Mouse (Mus musculus): Measurements from ENCODE around the gene Lrfn1. TPM values are rescaled to one million over a fixed set of nuclear protein-coding genes. Genes with fewer than 3 reads are reported as not detected.
A peak's percentile ranks its signal among the peaks of the same experiment; 100 is the strongest.
"Not testable (repeated sequence)": the region's sequence is repeated elsewhere in the genome, so short reads cannot be mapped to it uniquely, and the experiment has no call there.

Gene Lrfn1
- polyA plus RNA-seq, 1 experiment from 2014 or later, result 5.2 TPM

DNA sequence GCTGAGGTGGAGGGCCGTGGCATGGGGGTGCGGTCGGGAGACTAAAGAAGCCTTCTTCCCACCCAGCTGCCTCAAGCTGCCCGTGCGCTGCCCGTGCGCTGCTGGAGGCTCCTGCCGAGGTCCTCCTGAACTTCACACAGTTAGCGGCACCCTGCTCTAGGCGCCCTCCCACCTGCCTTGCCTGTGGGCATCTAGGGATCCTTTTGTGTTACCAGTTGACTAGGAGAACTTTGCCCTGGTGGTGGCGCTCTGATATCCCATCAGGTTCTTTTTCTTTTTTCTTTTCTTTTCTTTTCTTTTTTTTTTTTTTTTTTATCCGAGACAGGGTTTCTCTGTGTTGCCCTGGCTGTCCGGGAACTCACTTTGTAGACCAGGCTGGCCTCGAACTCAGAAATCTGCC, 39.1 kb downstream of the Lrfn1 start:
- peaks cover 32% of the 10 kb centered on the region for H3K27me3 ChIP-seq (ENCODE audit: insufficient read depth, poor library complexity, severe bottlenecking)
- H3K9me3 ChIP-seq, result no peaks in the 10 kb centered on the region
- peak overlapping the region; percentile 53; the same call in 1 of the 2 replicates for H3K27ac ChIP-seq
- 37% methylated on average over 14 of the region's 14 CpGs for WGBS
- no peak for DNase-seq (ENCODE audit: low spot score)
- peaks cover 14% of the 10 kb centered on the region for H3K4me1 ChIP-seq (replicated peaks)
- H3K4me3 ChIP-seq, result peak overlapping the region; percentile 24; the same call in 1 of the 2 replicates
- no peaks in the 10 kb centered on the region for H3K36me3 ChIP-seq

DNA sequence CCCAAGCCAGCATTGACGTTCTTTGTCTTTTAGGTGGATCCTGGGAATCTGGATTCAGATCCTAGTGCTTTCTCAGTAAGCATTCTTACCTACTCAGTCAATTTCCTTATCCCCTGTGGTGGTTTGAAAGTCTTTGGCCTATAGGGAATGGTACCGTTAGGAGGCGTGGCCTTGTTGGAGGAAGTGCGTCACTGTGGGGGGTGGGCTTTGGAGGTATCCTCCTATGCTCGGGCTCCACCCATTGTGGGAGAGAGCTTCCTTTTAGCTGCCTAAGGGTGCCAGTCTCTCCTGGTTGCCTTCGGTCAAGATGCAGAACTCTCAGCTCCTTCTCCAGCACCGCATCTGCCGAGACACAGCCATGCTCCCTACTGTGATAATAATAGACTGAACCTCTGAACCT, 40.5 kb downstream of the Lrfn1 start:
- Histone ChIP-seq H3K4me3 (no peak overlapping the region), H3K27ac (no peak overlapping the region), H3K36me3 (no peaks in the 10 kb centered on the region), H3K9me3 (no peaks in the 10 kb centered on the region), H3K4me1 (replicated peaks) (peaks cover 14% of the 10 kb centered on the region), H3K27me3 (ENCODE audit: insufficient read depth, poor library complexity, severe bottlenecking) (peaks cover 20% of the 10 kb centered on the region)
- DNase-seq (ENCODE audit: low spot score), result no peak
- 89% methylated on average over 8 of the region's 8 CpGs for WGBS

DNA sequence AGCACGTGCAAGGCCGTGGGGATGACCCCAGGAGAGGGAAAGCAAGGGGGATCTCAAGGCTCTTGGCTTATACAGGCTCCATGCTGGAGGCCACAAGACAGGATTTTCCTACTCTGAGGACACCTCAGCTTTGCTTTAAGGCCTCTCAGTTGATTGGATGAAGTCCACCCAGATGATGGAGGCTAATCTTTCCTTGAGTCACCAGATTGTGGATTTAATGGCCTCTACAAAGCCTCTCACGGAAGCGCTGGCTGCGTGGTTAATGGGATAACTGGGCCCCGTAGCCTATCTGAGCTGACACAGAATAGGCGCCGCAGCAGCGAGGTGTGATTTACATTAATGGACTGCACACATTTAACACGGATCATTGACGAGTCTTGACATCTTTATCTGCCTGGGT, 43.6 kb downstream of the Lrfn1 start:
- peaks cover 5% of the 10 kb centered on the region; the same call in 1 of the 2 replicates for H3K4me1 ChIP-seq (replicated peaks)
- no peak overlapping the region for H3K27ac ChIP-seq
- DNase-seq (ENCODE audit: low spot score), result no peak
- H3K4me3 ChIP-seq, result no peak overlapping the region
- 0 out of 2 replicates have a peak, but pooled peaks cover 2% of the 10 kb centered on the region for H3K9me3 ChIP-seq
- WGBS, result 86% methylated on average over 11 of the region's 11 CpGs
- H3K27me3 ChIP-seq (ENCODE audit: insufficient read depth, poor library complexity, severe bottlenecking), result no peaks in the 10 kb centered on the region
- H3K36me3 ChIP-seq, result no peaks in the 10 kb centered on the region

DNA sequence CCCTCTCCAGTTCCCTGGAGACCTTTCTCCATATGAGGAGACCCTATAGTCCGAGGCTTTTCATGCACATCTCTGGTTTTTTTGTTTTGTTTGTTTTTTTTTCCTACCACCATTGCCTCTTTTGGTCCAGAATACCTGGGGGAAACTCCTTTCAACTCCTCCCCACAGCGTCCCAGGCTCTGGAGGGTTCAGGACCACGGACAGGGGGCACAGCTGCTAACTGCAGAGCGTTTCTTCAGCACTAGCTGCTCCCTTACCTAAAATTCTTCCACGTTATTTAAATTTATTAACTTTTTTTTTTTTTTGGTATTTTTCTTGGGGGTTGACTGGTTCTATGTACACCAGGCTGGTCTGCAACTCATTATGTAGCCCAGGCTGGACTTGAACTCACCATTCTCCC, 53.8 kb downstream of the Lrfn1 start:
- Histone ChIP-seq H3K9me3 (peaks cover 7% of the 10 kb centered on the region; the same call in 1 of the 2 replicates), H3K36me3 (no peaks in the 10 kb centered on the region), H3K27ac (no peak overlapping the region), H3K4me3 (no peak overlapping the region), H3K27me3 (ENCODE audit: insufficient read depth, poor library complexity, severe bottlenecking) (no peaks in the 10 kb centered on the region), H3K4me1 (replicated peaks) (no peaks in the 10 kb centered on the region)
- WGBS, result 12% methylated on average over 5 of the region's 5 CpGs
- DNase-seq (ENCODE audit: low spot score), result peak; percentile 18

DNA sequence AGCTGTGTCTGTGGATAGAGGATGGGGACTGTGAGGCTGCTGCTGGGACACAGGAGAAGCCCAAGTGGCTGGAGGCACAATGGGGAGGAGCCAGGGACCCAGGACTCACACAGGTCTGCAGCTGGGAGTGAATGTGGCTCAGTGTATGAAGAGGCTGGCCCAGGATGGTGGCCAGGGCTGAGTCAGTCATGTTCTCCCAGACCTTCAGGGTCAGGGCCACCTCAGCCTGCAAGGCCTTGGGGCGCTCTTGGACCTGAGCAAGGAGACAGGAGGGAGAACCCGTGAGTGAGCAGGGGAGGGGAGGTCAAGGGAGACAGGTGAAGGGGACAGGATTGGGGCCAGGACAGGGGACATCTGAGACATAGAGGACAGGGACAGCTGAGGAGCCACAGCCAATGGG, 57.3 kb downstream of the Lrfn1 start:
- 92% methylated on average over 2 of the region's 2 CpGs for WGBS
- not testable (repeated sequence) for H3K27ac ChIP-seq

DNA sequence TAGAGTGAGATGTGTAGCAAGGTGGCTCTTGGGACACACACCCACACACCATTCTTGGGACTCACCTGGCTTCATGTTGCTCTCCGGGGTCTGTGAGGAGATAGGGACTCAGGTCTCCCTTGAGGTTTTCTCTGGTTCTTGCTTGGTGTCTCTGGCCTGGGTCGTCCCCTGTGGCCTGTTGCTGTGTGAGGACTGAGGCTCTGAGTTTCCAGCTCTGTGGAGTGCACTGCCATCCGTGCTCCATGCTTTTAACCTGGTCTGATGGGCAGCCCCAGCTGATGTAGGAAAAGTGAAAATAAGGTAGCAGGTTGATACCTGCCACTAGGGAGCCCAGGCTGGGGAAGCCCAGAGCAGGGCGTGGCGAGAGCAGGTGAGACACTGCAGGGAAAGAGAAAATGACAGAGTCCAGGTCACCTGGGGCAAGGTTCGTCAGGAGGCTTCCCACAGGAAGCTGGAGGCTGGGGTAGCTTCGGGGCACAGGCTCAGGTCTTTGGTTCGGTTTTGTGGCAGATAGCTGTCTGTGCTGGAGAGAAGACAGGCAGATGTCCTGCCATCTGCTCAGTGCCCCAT, 58.7 kb downstream of the Lrfn1 start, which contains the start of gene Ifnl2:
Ifnl2 (minus strand) TSS at position 51 of the 570 bp plus-strand sequence.
- not testable (repeated sequence) for H3K4me3 ChIP-seq; H3K27me3 ChIP-seq (ENCODE audit: insufficient read depth, poor library complexity, severe bottlenecking); H3K4me1 ChIP-seq (replicated peaks); H3K27ac ChIP-seq; H3K9me3 ChIP-seq; H3K36me3 ChIP-seq; DNase-seq (ENCODE audit: low spot score)
- WGBS, result 69% methylated on average over 8 of the region's 8 CpGs

More for the DNA sequence above, 57.3 kb downstream of the Lrfn1 start:
- H3K9me3 ChIP-seq; H3K27me3 ChIP-seq (ENCODE audit: insufficient read depth, poor library complexity, severe bottlenecking); DNase-seq (ENCODE audit: low spot score); H3K4me1 ChIP-seq (replicated peaks); H3K36me3 ChIP-seq; H3K4me3 ChIP-seq: not testable (repeated sequence)

DNA sequence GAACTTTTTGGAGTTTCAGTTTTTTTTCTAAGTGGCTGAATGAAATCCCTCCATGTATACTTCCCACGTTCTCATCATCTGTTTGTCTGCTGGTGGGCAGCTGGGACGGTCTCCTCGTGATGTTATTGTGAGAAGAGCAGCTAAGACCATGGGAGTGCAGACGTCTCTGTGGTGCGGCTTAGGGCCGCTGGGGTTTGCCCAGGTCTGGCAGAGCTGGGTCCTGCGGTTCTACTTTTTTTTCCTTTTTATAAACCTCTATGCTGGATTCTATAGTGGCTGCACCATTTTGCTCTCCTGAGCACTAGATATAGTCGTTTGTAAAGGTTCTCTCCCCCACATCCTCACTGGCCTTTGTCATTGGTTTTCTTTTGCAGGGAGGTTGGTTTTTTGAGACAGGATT, 59.7 kb downstream of the Lrfn1 start:
- Histone ChIP-seq H3K27ac (no peak overlapping the region), H3K4me3 (no peak overlapping the region), H3K9me3 (peaks cover 3% of the 10 kb centered on the region; the same call in 1 of the 2 replicates), H3K36me3 (no peaks in the 10 kb centered on the region), H3K4me1 (replicated peaks) (no peaks in the 10 kb centered on the region), H3K27me3 (ENCODE audit: insufficient read depth, poor library complexity, severe bottlenecking) (no peaks in the 10 kb centered on the region)
- DNase-seq (ENCODE audit: low spot score), result no peak
- WGBS, result 77% methylated on average over 8 of the region's 8 CpGs

Other genes with a start within 250 kb of the Lrfn1 start
- 2.1 TPM in 2 replicates for gene Eid2, start 184.1 kb upstream of the Lrfn1 start, polyA plus RNA-seq (2016; fragmentation: Nextera tagmentation; extraction: Ambion mirVana)
- 11.8 and 14.3 TPM in 2 replicates for gene Eid2b, start 174.2 kb upstream of the Lrfn1 start, polyA plus RNA-seq (2016; fragmentation: Nextera tagmentation; extraction: Ambion mirVana)
- gene Selenov, start 160.8 kb upstream of the Lrfn1 start, polyA plus RNA-seq (2016; fragmentation: Nextera tagmentation; extraction: Ambion mirVana), result 0.58 and 0.80 TPM in 2 replicates
- gene Dll3, start 149.7 kb upstream of the Lrfn1 start, polyA plus RNA-seq (2016; fragmentation: Nextera tagmentation; extraction: Ambion mirVana), result 50.2 and 88.5 TPM in 2 replicates
- 252 and 255 TPM in 2 replicates for gene Timm50, start 139.9 kb upstream of the Lrfn1 start, polyA plus RNA-seq (2016; fragmentation: Nextera tagmentation; extraction: Ambion mirVana)
- 107 and 118 TPM in 2 replicates for gene Supt5, start 113.2 kb upstream of the Lrfn1 start, polyA plus RNA-seq (2016; fragmentation: Nextera tagmentation; extraction: Ambion mirVana)
- 777 and 925 TPM in 2 replicates for gene Rps16, start 101.3 kb upstream of the Lrfn1 start, polyA plus RNA-seq (2016; fragmentation: Nextera tagmentation; extraction: Ambion mirVana)
- 82.4 and 93.0 TPM in 2 replicates for gene Plekhg2, start 79.4 kb upstream of the Lrfn1 start, polyA plus RNA-seq (2016; fragmentation: Nextera tagmentation; extraction: Ambion mirVana)
- gene Zfp36, start 71.7 kb upstream of the Lrfn1 start, polyA plus RNA-seq (2016; fragmentation: Nextera tagmentation; extraction: Ambion mirVana), result 5.3 and 5.8 TPM in 2 replicates
- gene Med29, start 59.3 kb upstream of the Lrfn1 start, polyA plus RNA-seq (2016; fragmentation: Nextera tagmentation; extraction: Ambion mirVana), result 62.9 and 65.0 TPM in 2 replicates
- gene Paf1, start 59.0 kb upstream of the Lrfn1 start, polyA plus RNA-seq (2016; fragmentation: Nextera tagmentation; extraction: Ambion mirVana), result 83.2 and 85.4 TPM in 2 replicates
- gene Gmfg, start 14.5 kb upstream of the Lrfn1 start, polyA plus RNA-seq (2016; fragmentation: Nextera tagmentation; extraction: Ambion mirVana), result 6.7 and 7.1 TPM in 2 replicates
- gene Ifnl2, start 58.5 kb downstream of the Lrfn1 start, polyA plus RNA-seq (2016; fragmentation: Nextera tagmentation; extraction: Ambion mirVana), result not detected in 2 replicates
- gene Ifnl3, start 70.9 kb downstream of the Lrfn1 start, polyA plus RNA-seq (2016; fragmentation: Nextera tagmentation; extraction: Ambion mirVana), result not detected in 2 replicates
- gene Sycn, start 88.9 kb downstream of the Lrfn1 start, polyA plus RNA-seq (2016; fragmentation: Nextera tagmentation; extraction: Ambion mirVana), result not detected in 2 replicates
- gene Nccrp1, start 95.3 kb downstream of the Lrfn1 start, polyA plus RNA-seq (2016; fragmentation: Nextera tagmentation; extraction: Ambion mirVana), result 0.10 TPM in 1 of 2 replicates, not detected in the other
- 34.0 and 44.0 TPM in 2 replicates for gene Samd4b, start 146.2 kb downstream of the Lrfn1 start, polyA plus RNA-seq (2016; fragmentation: Nextera tagmentation; extraction: Ambion mirVana)
- 51.8 and 66.0 TPM in 2 replicates for gene Pak4, start 146.2 kb downstream of the Lrfn1 start, polyA plus RNA-seq (2016; fragmentation: Nextera tagmentation; extraction: Ambion mirVana)
- not detected in 2 replicates for gene Acp7, start 179.4 kb downstream of the Lrfn1 start, polyA plus RNA-seq (2016; fragmentation: Nextera tagmentation; extraction: Ambion mirVana)
- 5.6 TPM in 2 replicates for gene Fbxo27, start 240.9 kb downstream of the Lrfn1 start, polyA plus RNA-seq (2016; fragmentation: Nextera tagmentation; extraction: Ambion mirVana)

Data from hindbrain, embryonic 10.5 days (tissue).